Mouse (Mus musculus): ENCODE results near the gene Negr1.

The Negr1 gene

DNA sequence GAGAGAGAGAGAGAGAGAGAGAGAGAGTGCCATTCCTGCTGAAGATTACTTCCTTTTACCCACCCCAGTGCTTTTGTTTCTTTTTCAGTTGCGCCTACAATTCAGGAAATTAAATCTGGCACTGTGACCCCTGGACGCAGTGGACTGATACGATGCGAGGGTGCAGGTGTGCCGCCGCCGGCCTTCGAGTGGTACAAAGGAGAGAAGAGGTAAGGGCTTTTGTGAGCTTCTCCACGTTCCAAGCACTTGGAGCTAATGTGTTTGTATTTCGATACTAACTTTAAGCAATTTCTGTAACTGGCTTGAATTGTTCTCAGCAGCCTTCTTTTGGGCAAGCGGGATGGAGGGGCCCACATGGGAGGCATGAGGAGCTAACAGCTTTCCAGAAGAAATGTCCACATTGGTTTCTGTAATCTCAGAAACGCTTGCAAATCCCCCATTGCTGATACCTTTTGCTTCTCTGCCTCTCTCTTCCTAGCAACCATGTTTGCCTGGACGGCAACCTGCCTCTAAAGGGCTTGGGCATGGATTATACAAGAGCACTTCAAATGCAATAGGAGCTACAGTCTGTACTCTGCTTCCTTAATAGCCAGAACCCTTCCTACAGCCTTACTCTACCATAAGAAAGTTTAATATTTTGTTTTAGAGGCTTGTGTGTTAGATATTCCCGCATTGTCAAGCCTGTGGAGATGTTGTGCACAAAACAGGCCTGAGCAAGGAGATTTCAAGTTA is 584.7 kb downstream of the Negr1 start:
- peak; percentile 21 for DNase-seq

DNA sequence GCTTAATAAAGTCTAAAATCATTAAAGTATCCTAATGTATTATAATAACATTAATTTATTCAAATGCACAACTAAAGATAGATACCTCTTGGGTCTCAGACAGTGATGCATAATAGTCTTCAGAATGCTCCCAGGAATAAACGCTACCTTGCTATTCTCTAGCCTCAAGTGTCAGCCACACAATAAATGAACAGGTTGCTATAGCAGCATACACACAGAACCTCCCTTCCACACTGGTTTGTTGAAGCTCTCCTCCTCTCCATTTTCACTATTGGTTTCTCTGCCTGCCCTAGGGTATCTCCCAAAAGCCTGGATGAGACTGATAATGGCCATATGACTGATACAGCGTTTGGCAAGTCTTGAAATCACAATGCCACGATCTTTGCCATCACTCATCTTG is 593.3 kb downstream of the Negr1 start:
- no peak for DNase-seq

DNA sequence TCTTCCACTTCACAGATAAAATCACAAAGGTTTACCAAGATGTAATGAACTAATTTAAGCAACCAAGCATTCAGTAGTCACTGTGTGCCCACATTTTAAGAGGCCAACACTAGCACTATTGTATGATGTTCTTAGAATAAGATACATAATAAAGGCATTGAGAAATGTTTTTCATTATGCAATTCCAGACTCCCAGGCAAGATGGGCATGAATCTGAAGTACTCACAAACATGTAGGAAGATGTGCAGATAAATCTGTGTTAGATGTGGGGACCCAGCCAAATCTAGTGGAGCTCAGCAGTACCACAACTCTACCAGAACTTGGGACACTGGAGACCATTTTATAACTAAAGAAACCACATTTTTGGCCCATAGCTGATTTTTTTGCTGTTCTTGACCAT is 593.9 kb downstream of the Negr1 start:
- DNase-seq = no peak

DNA sequence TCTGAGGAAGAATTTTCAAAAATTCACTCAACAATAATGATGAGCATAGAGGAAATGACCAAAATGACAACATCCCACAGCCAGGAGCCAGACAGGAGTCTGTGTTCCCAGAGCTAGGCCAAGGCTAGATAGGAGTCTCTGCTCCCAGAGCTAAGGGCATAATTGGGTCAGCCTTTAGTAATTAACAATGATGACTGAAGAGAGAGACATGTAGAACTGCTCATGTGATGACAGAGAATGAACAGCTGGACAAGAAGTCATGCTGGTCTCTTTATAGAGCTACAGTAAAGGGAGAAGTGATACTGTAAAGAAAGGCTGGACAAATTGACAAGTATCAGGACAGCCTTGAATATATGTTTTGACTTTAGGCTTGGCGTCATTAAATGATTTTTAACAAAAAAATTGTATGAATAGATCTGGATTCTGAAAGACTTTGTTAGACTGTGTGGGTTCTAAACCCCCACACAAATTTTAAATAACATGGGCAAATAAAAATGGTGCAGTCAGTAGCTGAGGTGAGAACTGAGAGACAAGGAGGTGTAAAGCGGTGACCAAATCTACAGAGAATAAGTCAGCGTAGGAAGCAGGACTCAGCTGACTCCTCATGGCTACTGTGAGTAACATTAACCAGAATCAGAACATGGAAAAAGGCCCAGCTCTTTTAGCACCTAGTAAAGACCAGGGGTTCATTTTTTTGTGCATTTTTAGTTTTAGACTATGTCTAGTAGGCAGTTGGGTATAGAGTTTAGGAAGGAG is 603.4 kb downstream of the Negr1 start:
- peak; percentile 1 for DNase-seq

DNA sequence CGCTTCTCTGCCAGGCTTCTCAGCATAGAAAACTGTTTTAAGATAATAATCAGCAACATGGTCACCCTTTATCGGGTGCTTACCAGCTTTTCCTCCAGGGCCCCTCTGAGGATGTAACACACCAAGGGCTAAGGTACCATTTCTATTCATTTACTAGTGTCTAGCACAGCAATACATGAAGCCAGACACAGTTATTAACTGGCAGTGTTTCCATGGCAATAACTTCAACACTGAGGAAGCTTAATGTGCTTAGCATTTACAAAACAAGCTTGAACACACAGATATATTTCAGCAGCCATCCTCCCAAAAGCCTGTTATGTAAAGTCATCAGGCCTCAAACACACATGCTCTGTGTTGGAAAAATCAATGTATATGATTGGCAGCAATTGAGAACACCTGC is 620.4 kb downstream of the Negr1 start:
- no peak for DNase-seq

DNA sequence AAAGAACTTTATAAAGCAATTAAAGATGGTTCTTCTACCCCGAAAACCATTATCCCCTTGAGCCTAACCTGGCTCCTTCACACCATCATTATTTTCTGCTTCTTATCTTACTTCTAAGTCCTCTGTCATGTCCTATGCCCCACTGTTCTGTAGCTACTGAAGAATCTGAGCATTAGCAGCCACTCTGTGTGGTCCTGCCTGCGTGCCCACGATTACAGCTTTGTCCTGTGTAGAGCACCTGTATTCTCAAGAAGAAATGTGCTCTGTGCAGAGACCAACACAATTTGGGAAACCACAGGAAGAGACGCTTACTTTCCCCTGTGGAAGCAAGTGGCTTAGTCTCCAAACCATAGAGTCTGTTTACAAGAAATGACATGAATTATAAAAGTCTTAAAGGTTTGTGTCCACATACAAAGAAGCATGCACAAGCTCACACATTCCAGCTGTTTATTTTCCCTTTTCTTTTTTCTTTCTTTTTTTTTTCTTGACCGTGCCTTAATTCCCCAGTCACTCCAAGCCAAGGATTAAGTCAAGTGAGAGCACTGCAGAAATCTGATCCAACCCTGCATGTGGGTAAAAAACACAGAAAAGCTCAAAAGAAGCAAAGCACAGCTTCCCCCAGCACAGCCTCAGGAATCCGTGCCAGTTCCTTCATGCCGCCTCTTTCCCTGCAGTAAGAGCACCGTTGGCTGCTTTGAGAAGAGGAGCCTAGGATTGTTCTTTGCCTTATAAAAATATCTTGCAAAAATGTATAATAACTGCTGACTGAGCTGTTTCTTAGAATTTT is 627.5 kb downstream of the Negr1 start:
- DNase-seq = no peak

DNA sequence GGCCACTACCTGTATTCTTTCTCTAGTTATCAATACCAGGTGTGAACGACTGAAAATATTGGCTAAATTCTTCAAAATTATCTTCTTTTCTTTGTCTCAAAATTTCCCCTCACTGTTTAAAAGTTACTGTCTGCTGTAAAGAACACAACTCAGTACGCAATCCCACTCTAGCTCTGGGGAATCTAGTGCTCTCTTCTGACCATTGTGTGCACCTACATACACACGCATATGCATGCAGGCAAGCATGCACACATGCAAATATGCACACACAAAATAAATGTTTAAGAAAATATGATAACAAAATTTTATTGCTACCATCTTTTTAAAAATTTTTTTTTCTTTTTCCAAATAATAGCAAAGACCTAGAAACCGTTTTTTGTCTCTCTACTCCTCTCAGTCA is 628.2 kb downstream of the Negr1 start:
- no peak for DNase-seq

DNA sequence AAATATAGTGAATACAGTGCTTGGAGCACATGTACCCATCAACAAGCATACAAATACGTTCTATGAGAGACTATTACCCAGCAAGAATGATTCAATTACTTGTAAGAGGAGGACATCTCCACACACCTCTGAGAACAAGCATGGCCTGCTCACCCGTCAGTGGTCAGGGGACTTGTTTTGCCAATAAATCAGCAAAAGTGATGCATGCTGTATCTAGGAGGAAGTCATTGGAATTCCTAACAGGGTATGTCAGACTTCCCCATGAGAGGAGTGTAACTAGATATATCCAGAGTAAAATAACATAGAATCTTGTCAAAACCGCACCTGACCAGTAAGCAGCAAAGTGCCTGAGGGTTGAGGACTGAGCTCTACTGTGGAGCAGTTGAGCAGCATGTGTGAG is 629.0 kb downstream of the Negr1 start:
- no peak for DNase-seq

DNA sequence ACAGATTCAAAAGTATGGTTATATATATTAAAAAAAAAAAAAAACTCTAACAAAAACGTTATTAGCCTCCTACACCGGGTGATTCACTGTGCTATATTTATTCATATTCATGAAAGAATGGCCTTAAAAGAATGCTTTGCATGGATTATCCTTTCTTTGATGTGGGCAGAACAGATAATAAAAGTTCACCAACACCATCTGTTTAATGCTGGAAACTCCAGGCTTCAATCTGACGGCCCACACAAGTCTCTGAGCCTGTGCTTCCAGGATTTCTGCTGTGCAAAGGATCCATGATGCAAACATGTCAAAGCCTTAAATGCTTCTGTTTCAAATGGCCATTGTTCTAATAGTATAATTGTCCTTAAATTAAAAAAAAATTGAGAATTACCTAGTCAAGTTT is 630.4 kb downstream of the Negr1 start:
- DNase-seq = no peak

DNA sequence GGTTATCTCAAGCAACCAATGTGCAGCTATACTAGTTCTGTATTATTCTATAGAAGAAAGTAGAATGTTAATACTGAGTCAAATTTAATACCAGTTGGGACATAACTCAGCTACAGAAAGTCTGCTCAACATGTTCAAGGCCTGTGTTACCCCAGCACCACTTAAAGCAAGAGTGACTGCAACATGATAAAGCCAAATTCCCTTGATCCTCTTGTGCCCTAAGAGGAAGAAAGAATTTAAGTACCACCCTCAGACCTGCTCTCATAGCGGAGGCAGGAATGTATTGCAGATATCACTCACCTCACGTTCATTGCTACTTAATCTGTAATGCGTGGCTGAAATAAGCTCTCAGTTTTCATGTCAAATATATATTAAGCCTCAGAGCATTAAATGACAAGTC is 631.5 kb downstream of the Negr1 start:
- DNase-seq = peak; percentile 18

DNA sequence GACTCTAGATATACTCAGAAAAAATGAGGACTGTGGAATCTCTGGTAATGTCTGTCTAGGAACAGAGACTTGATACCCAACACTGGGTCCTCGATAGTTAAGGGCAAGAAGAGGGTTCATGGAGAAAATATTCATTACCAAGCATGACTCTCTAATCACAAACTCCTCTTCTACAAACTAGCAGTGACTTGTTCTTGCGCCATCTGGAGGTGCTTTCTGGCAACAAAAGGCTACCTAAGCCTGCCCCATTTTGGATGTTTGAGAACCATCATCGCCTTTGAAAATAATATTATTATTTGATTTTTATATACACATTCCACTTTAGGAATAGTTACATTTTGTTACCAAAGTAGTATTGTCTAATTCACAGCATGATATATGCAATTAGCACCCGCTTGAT is 637.1 kb downstream of the Negr1 start:
- DNase-seq = no peak

DNA sequence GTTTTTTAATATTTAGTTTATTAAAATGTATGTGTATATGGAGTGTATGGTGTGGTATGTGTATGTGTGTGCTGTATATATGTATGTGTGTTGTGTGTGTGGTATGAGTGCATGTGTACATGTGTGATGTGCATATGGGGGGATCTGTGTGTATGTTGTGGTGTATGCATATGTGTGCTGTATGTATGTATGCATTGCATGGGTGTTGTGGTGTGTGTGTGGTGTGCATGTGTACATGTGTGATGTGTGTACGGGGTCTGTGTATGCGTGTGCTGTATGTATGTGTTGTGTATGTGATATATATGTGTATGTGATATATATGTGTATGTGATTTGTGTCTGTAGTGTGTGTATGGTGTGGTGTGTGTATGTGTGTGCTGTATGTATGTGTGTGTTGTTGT is 640.1 kb downstream of the Negr1 start:
- DNase-seq = no peak

DNA sequence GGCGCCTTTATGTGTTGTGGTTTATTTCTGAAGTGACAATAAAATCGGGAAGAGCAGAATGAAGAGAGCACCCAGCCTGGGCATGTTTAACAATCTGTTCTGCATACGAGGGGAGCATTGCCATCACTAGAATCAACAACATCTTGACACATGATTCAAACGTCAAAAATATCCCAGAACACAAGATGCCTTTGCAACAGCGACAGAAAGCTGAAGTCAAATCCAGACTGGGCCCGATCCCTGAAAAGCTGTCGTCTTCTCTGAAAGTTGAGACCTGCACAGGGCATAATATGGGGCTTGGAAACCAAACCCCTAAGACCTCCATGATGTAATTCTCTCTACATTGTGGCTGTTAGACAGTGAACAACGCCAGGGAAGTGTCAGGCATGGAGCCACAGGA is 642.0 kb downstream of the Negr1 start:
- DNase-seq = no peak

DNA sequence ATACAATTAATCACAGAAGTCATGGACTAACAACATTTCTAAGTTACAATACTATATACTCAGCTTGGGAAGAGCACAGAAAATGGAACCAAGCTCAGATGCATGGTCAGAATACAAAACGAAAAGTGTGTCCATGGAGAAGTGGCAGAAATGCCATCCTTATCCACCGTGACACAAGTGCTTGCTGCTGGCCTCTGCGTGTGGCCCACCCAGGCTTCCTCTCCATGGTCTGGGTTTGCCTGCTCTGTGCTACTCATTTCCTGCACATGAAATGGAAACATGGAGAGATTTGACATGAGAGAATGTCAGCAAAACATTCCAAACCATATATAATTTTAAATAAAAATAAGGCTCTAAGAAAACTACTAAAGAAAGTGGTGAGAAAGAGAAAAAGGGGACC is 645.2 kb downstream of the Negr1 start:
- DNase-seq = no peak

DNA sequence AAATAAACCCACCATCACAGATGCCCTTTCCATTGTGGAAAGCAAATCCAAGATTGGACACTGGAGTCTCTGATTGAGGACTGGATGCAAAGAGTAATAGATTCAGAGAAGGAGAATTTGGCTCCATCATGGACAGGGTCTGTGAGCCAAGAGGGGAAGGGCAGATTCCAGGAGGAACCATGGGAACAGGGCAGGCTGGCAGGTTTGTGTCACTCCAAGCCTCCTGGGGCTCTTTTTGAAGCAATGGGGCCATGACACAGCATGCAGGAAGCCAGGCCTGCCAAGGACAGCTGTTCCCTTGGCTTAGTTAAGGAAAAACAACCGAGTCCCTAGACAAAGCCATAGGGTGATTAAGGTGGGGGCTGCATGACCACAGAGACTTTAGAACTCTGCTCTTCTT is 647.4 kb downstream of the Negr1 start:
- no peak for DNase-seq

DNA sequence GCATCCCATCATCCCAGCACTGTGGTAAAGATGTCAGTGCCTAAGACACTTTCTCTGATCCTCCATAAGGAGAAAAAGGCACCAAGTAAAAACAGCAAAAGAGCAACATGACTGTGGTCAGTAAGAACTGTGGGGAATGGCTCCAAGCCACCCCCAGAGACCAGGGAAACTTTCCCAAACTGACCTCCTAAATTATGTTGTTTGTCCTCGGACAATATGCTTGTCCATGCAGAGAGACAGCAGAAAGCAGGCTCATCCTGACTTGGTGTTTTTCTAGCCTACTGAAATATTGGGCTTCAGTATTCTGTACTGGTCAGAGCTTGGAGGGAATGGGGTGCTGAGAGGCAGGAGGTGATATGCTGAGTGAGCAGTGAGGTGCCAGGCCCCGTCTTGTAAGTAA is 647.8 kb downstream of the Negr1 start:
- no peak for DNase-seq

DNA sequence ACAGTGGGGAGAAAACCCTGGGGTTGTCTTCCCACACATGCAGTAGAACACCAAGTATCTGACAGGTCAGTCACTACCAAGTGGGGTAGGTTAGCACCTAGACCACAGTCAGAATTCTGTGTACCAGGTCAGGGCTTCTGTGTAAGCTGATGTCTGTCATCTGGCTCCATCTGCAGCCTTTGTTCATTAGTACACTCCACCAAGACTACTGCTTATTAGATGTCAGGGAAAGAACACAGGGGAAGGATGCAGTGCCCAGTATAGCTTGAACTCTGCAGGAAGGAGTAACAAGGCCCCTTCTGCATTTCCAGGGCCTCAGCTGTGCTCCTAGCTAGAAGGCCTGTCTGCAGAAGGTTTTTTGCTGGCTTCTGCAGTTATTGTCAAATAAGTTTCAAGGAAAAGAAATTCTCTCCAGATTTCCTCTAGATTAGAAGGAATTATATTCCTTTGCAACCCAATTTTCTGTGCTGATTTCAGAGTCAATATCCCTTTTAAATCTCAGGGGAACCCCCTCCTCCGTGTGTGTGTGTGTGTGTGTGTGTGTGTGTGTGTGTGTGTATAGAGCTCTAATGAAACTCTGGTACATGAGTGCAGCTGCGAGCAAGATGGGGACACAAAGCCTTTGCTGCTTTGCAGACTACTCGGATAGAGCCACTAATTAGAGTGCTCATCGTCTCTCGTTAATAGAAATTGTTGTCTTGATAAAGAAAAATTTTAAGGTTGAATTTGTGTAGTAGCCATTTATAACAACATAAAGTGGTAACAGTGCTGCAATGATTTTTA is 654.5 kb downstream of the Negr1 start:
- no peak for DNase-seq

DNA sequence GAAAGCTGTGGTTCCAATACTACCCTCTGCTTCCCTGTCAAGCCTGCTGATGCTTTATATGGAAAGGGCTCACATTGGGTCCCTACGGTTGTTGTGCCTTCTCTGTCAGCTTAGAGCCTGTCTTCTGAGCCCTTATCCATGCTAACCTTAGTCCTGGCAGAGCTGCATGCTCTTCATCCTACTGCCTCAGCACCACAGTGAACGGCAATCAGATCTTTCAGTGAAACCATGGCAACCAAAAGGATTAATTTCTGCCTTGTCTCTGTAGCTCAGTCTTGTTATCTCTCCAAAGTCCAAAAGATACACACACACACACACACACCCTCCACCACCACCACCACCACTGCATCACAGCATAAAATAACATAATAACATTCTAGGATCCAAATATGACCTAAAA is 656.2 kb downstream of the Negr1 start:
- no peak for DNase-seq

DNA sequence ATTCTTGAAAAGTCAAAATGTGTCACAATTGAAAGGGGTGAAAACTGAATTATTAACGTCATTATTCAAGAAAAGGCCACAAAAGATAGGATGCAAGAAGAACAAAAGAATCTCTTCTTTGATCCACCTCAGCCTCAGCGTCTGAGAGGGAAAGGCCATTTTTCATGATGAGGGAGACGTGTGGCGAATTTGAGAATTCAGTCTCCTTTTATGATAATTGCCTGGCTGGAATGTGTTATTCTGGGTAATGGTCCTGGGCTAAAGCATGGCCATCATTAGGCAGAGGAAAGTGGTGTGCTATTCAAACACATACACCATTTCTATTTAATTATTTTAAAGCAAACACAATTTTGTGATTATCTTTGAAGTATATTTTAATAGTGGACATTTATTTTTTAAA is 663.3 kb downstream of the Negr1 start:
- DNase-seq = no peak

DNA sequence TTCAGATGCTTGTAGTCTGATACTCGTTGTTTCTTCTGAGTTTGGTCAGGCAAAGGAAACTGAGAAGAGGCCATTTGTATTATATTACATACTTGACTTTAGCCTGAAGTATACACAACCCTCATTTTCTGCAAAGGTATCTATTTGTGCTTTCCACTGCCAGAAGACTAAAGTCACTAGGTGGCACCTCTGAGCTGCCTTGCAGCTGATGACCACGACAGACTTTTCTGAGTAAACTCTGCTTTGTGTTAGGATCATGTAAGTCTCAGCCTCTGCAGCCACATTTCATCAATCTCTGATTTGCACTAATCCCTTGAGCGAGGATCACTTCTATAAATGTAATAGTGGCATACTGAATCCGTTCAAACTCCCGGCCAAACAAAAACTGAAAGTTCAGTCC is 671.1 kb downstream of the Negr1 start:
- peak; percentile 14 for DNase-seq

DNA sequence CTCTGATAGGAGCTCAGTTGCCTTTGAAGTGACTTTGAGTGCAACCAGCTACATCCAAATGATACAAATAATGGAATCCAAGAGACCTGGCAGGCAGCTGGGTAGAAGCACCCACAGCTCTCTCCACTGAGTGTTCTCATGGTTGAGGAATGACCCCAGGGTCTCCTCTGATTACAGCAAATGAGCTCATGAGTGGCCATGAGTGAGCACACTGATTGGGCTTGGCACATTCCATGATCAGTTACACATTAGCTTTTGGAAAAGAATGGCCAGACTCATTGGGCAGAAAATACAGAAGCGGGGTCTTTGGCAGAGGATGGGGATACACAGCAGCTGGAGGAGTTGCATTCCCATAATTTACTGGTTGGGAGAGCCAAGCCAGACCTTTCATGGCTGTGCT is 678.6 kb downstream of the Negr1 start:
- no peak for DNase-seq

DNA sequence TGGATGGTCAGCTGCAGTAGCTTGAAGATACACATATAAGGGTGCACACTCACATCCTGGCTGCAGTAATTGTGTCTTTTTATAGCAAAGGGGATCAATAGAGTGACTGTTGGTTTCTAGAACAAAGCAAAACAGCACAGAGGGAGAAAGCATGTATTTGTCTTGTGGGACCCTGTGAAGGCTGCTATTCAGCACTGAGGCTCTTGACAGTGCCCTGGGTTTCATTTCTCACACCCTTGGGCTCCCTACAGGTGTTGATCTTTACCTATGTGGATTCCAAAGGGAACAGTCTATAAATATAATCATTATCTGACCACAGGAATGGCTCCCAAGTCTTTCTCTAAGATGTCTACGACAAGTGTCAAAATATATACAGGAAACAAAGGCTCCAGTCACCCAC is 693.9 kb downstream of the Negr1 start:
- DNase-seq = no peak

DNA sequence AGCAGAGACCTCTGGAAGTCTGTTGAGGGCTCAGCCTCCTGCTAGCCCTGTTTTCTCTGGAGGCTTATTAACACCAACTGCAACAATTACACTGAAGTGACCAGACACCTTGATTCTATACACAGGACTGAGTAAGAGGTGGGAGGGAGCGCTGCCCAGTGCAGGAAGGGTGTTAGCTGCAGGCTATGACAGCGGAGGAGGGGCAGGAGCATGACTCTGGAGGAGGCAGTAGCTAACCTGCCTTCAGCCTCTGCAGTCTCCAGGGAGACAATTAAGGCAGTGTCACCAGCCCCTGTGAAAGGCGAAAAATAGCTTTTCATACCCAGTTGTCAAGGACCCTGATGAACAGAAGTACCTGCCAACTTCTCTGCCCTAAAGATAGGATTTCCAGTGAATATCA is 694.3 kb downstream of the Negr1 start:
- DNase-seq = no peak
